Comparison of ENCODE assay signal across 8 mouse cellular contexts in genomic region chr13:95890851-95891471, GRCm38 (mm10). TPM values are rescaled to one million over a fixed set of nuclear protein-coding genes. Genes with fewer than 3 reads are reported as not detected.
DNase-seq lines count a peak whose midpoint lies in the region; ATAC-seq and TF ChIP-seq lines count a peak whose summit lies in the region.

No protein-coding gene starts in this region.

- H3K9me3 ChIP-seq in liver, embryonic 11.5 days (ENCODE audit: control insufficient read depth, low read length) = no peaks in the 10 kb centered on the region
- no peaks in the 10 kb centered on the region for H3K9me3 ChIP-seq in stomach, embryonic 16.5 days (replicated peaks; ENCODE audit: control insufficient read depth, low read length)

- ATAC-seq in inflammation-experienced regulatory T-cells, adult 6 months = peak; percentile 33
- peak; percentile 75 for ATAC-seq in liver, embryonic 11.5 days (replicated peaks; ENCODE audit: low FRiP score)
- ATAC-seq in stomach, embryonic 16.5 days (ENCODE audit: insufficient read depth, low FRiP score) = peak; percentile 48; the same call in 1 of the 2 replicates

- H3K4me3 ChIP-seq in left cerebral cortex, adult 2 months = peak overlapping the region; percentile 87
- peak overlapping the region; percentile 73 for H3K4me3 ChIP-seq in liver, embryonic 11.5 days (ENCODE audit: low read depth, low read length)
- peak overlapping the region; percentile 79 for H3K4me3 ChIP-seq in stomach, embryonic 16.5 days (replicated peaks; ENCODE audit: low read length)

- WGBS in liver, embryonic 11.5 days = under 1% methylated on average over 33 of the region's 33 CpGs
- WGBS in stomach, embryonic 16.5 days = 0% methylated on average over 33 of the region's 33 CpGs

- H3K36me3 ChIP-seq in liver, embryonic 11.5 days (ENCODE audit: control insufficient read depth, insufficient read depth, low read length) = no peaks in the 10 kb centered on the region
- H3K36me3 ChIP-seq in stomach, embryonic 16.5 days (ENCODE audit: control insufficient read depth, insufficient read depth, low read length) = no peaks in the 10 kb centered on the region

- H3K4me1 ChIP-seq in liver, embryonic 11.5 days (replicated peaks; ENCODE audit: control insufficient read depth, insufficient read depth, low read length) = peaks cover 13% of the 10 kb centered on the region
- peaks cover 12% of the 10 kb centered on the region; the same call in 1 of the 2 replicates for H3K4me1 ChIP-seq in stomach, embryonic 16.5 days (ENCODE audit: control insufficient read depth, insufficient read depth, low read length)

- H3K4me2 ChIP-seq in liver, embryonic 11.5 days = peak overlapping the region; percentile 100
- peak overlapping the region; percentile 88 for H3K4me2 ChIP-seq in stomach, embryonic 16.5 days (ENCODE audit: low read depth, low read length)

- intact Hi-C loops in left cerebral cortex, adult 2 months (cut with DNase I) = loop anchor here (2.0 to 5.0 kb wide), 3 partner anchors 70 to 144 kb away; no protein-coding TSS in a partner anchor
- intact Hi-C loops in left cerebral cortex, postnatal 14 days (cut with DNase I) = loop anchor here (5.0 kb wide), 3 partner anchors 61 to 149 kb away; no protein-coding TSS in a partner anchor

- TF ChIP-seq CTCF in left cerebral cortex, adult 2 months (IDR thresholded peaks at IDR 0.05) = peak; percentile 28

- peak overlapping the region; percentile 86 for H3K9ac ChIP-seq in liver, embryonic 11.5 days (ENCODE audit: low read depth, low read length)
- H3K9ac ChIP-seq in stomach, embryonic 16.5 days (ENCODE audit: low read length) = peak overlapping the region; percentile 89

- H3K27me3 ChIP-seq in liver, embryonic 11.5 days (replicated peaks; ENCODE audit: control insufficient read depth, insufficient read depth, low read length) = no peaks in the 10 kb centered on the region
- no peaks in the 10 kb centered on the region for H3K27me3 ChIP-seq in stomach, embryonic 16.5 days (ENCODE audit: control insufficient read depth, insufficient read depth, low read length)

- DNase-seq in left cerebral cortex, adult 2 months (ENCODE audit: extremely low spot score in 1 of 2, low spot score in 2 of 2) = peak; percentile 34 to 47
- DNase-seq in left cerebral cortex, postnatal 14 days (ENCODE audit: low spot score in 2 of 2) = no peak
- DNase-seq in cerebellum, adult 9-10 months = peak; percentile 21
- DNase-seq in frontal cortex, postnatal 36 days (ENCODE audit: low spot score in 2 of 2) = peak; percentile 29 to 51
- peak; percentile 79 for DNase-seq in liver, embryonic 11.5 days (ENCODE audit: low spot score)
- peak; percentile 79 for DNase-seq in naive thymus-derived CD4-positive, alpha-beta T cell, adult 2 months (ENCODE audit: low read depth)

- peak overlapping the region; percentile 51 for H3K27ac ChIP-seq in left cerebral cortex, adult 2 months
- H3K27ac ChIP-seq in liver, embryonic 11.5 days (ENCODE audit: low read depth, low read length) = peak overlapping the region; percentile 83
- H3K27ac ChIP-seq in stomach, embryonic 16.5 days (ENCODE audit: low read length) = peak overlapping the region; percentile 79

RNA-seq across cellular contexts. Expression of gene Iqgap2, which starts 0.8 kb away (rescaled TPM):
- 10 to 100 TPM; 19.1 to 21.5 TPM for total RNA-seq in left cerebral cortex, adult 2 months (2021)
- total RNA-seq in left cerebral cortex, postnatal 14 days (2021) = 10 to 100 TPM; 15.9 to 17.2 TPM
- polyA plus RNA-seq in inflammation-experienced regulatory T-cells, adult 6 months (2017; shearing (Covaris generic)) = 10 to 100 TPM; 12.7 to 20.0 (median 13.9) TPM
- 17.1 and 17.7 TPM in 2 replicates for polyA plus RNA-seq in liver, embryonic 11.5 days (2014; fragmentation: Nextera tagmentation; extraction: Ambion mirVana)
- polyA plus RNA-seq in stomach, embryonic 16.5 days (2015; fragmentation: Nextera tagmentation; extraction: Ambion mirVana) = 16.2 and 18.4 TPM in 2 replicates

Comparison
In these comparisons a context has a peak if more than half of its experiments do, and no peak if none do; other contexts are left out.
1. DNase-seq: peak in left cerebral cortex, adult 2 months (2 of 2), cerebellum, adult 9-10 months (single experiment), frontal cortex, postnatal 36 days (2 of 2), liver, embryonic 11.5 days (single experiment) and naive thymus-derived CD4-positive, alpha-beta T cell, adult 2 months (single experiment); none in left cerebral cortex, postnatal 14 days (0 of 2).
2. Peak in every context shown above with its lines, with median percentiles within 50 percentile points of each other: H3K27ac ChIP-seq, H3K4me3 ChIP-seq and ATAC-seq.